28 mouse cellular contexts compared by ENCODE assay signal in genomic region chr14:95926742-95927141, GRCm38 (mm10). TPM values are rescaled to one million over a fixed set of nuclear protein-coding genes. Genes with fewer than 3 reads are reported as not detected.
DNase-seq lines count a peak whose midpoint lies in the region; ATAC-seq and TF ChIP-seq lines count a peak whose summit lies in the region.
"Had no signal": no experiment of that assay in that cellular context is flagged by ENCODE, and none has a peak within 500 bp of the region (broad histone marks: within the 10 kb centered on the region; RNA-seq: fewer than 3 reads in every experiment).

No protein-coding gene starts in this region.

- peak overlapping the region; percentile 61 for H3K27ac ChIP-seq in bone marrow macrophage, adult 2 months (ENCODE audit: insufficient read depth, low read depth, low read length)
- H3K27ac ChIP-seq in intestine, embryonic 16.5 days (ENCODE audit: low read length) = no peak overlapping the region
- H3K27ac ChIP-seq: embryonic facial prominence, embryonic 10.5 days; embryonic facial prominence, embryonic 12.5 days; forebrain, embryonic 13.5 days; forebrain, embryonic 15.5 days had no signal

- peak; percentile 59 for DNase-seq in 416B (ENCODE audit: low read depth)
- no peak for DNase-seq in urinary bladder, adult 2 months (ENCODE audit: low spot score)
- no peak for DNase-seq in right cerebral cortex, postnatal 14 days
- DNase-seq: adrenal gland, adult 2 months; adrenal gland, postnatal 14 days; adrenal gland, postnatal 36 days; cerebellum, adult 11 months; cerebellum, adult 18-20 months; cerebellum, adult 8-10 months; cerebellum, adult 9-11 months; cerebellum, postnatal 14 days; cerebellum, postnatal 36 days; forebrain, postnatal 0 days had no signal

- H3K9me3 ChIP-seq in intestine, embryonic 16.5 days (ENCODE audit: control insufficient read depth, low read length) = no peaks in the 10 kb centered on the region
- H3K9me3 ChIP-seq: embryonic facial prominence, embryonic 10.5 days; embryonic facial prominence, embryonic 12.5 days; forebrain, embryonic 13.5 days; forebrain, embryonic 15.5 days had no signal

- TF ChIP-seq CTCF in bone marrow macrophage, adult 2 months (IDR thresholded peaks at IDR 0.05; ENCODE audit: low read depth, low read length) = no peak

- H3K4me3 ChIP-seq in bone marrow macrophage, adult 2 months (ENCODE audit: insufficient read depth, low read length) = no peak overlapping the region
- H3K4me3 ChIP-seq in intestine, embryonic 16.5 days (ENCODE audit: low read length) = no peak overlapping the region
- H3K4me3 ChIP-seq: embryonic facial prominence, embryonic 10.5 days; embryonic facial prominence, embryonic 12.5 days; forebrain, embryonic 13.5 days; forebrain, embryonic 15.5 days had no signal

- no peak overlapping the region for H3K9ac ChIP-seq in intestine, embryonic 16.5 days (ENCODE audit: low read depth, low read length)
- H3K9ac ChIP-seq: embryonic facial prominence, embryonic 12.5 days; forebrain, embryonic 13.5 days; forebrain, embryonic 15.5 days; forebrain, postnatal 0 days had no signal

- H3K4me2 ChIP-seq in intestine, embryonic 16.5 days (ENCODE audit: low read depth, low read length) = no peak overlapping the region
- H3K4me2 ChIP-seq: embryonic facial prominence, embryonic 12.5 days; forebrain, embryonic 13.5 days; forebrain, embryonic 15.5 days had no signal

- H3K27me3 ChIP-seq in intestine, embryonic 16.5 days (replicated peaks; ENCODE audit: control insufficient read depth, insufficient read depth, low read length) = no peaks in the 10 kb centered on the region
- H3K27me3 ChIP-seq: embryonic facial prominence, embryonic 12.5 days; forebrain, embryonic 13.5 days; forebrain, embryonic 15.5 days had no signal

- ATAC-seq in granulocyte monocyte progenitor cell, adult 5-6 weeks (replicated peaks; ENCODE audit: poor library complexity, severe bottlenecking) = peak; percentile 92
- peak; percentile 67 for ATAC-seq in megakaryocyte, adult 5-6 weeks (ENCODE audit: poor library complexity, severe bottlenecking)
- no peak for ATAC-seq in intestine, embryonic 16.5 days
- ATAC-seq in frontal cortex, adult (ENCODE audit: low TSS enrichment) = no peak
- ATAC-seq: forebrain, embryonic 13.5 days; forebrain, embryonic 15.5 days; forebrain, postnatal 0 days had no signal

- peaks cover 6% of the 10 kb centered on the region for H3K4me1 ChIP-seq in bone marrow macrophage, adult 2 months (ENCODE audit: control insufficient read depth, insufficient read depth, low read length)
- H3K4me1 ChIP-seq in intestine, embryonic 16.5 days (ENCODE audit: control insufficient read depth, insufficient read depth, low read length) = no peaks in the 10 kb centered on the region
- H3K4me1 ChIP-seq: embryonic facial prominence, embryonic 10.5 days; embryonic facial prominence, embryonic 12.5 days; forebrain, embryonic 13.5 days; forebrain, embryonic 15.5 days had no signal

- no peaks in the 10 kb centered on the region for H3K36me3 ChIP-seq in intestine, embryonic 16.5 days (ENCODE audit: control insufficient read depth, insufficient read depth, low read length)
- H3K36me3 ChIP-seq: embryonic facial prominence, embryonic 10.5 days; embryonic facial prominence, embryonic 12.5 days; forebrain, embryonic 15.5 days had no signal

- no peak for TF ChIP-seq POLR2A in bone marrow macrophage, adult 2 months (IDR thresholded peaks at IDR 0.05; ENCODE audit: borderline replicate concordance, low read depth, low read length)

- 78% methylated on average over 1 of the region's 1 CpGs for WGBS in intestine, embryonic 16.5 days

RNA-seq across cellular contexts. Expression of gene 4921530L21Rik, which starts 45.7 kb away (rescaled TPM):
- not detected in 2 replicates for polyA plus RNA-seq in bone marrow macrophage, adult 2 months (2012; ENCODE audit: insufficient read depth, insufficient read length, missing spikeins)
- total RNA-seq in granulocyte monocyte progenitor cell, adult 5-6 weeks (2014; fragmentation: Nextera tagmentation) = not detected in 2 replicates
- not detected in 2 replicates for total RNA-seq in granulocyte monocyte progenitor cell, adult 5-6 weeks (2017)
- total RNA-seq in megakaryocyte, adult 5-6 weeks (2015) = not detected in 2 replicates
- total RNA-seq in megakaryocyte, adult 5-6 weeks (2017) = not detected in 2 replicates
- polyA plus RNA-seq in urinary bladder, adult 2 months (2012; rRNA removed) = not detected in 2 replicates
- not detected in 2 replicates for polyA plus RNA-seq in intestine, embryonic 16.5 days (2015; fragmentation: Nextera tagmentation; extraction: Ambion mirVana)
- total RNA-seq: adrenal gland, adult 2 months; adrenal gland, postnatal 14 days; adrenal gland, postnatal 36 days; ES-E14; forebrain, postnatal 0 days; MEL had no signal
- polyA plus RNA-seq: adrenal gland, adult 2 months; brain, embryonic 14.5 days; C2C12; embryonic facial prominence, embryonic 10.5 days; embryonic facial prominence, embryonic 12.5 days; embryonic facial prominence, embryonic 14.5 days; forebrain, embryonic 11.5 days; forebrain, embryonic 13.5 days; forebrain, embryonic 15.5 days; forebrain, postnatal 0 days had no signal

Comparison
In these comparisons a context has a peak if more than half of its experiments do, and no peak if none do; other contexts are left out.
1. ATAC-seq: peak in granulocyte monocyte progenitor cell, adult 5-6 weeks (single experiment) and megakaryocyte, adult 5-6 weeks (single experiment); none in intestine, embryonic 16.5 days (single experiment) and frontal cortex, adult (single experiment).